Mouse (Mus musculus) central nervous system, embryonic 14 days (tissue): ENCODE measurements around the gene Sars2. TPM values are rescaled to one million over a fixed set of nuclear protein-coding genes. Genes with fewer than 3 reads are reported as not detected.

Experiments
- polyA plus RNA-seq: library from polyadenylated mRNA; depleted of rRNA; stranded (reverse); fragments of >200 nt; gene quantifications from 2 replicates; pipeline ENCODE4 v1.2.3, GENCODE M21; 2012; rRNA removed

Gene Sars2
- polyA plus RNA-seq, result 24.8 and 27.0 TPM in 2 replicates

GRCm38 (mm10) chr7:28741709-28742438, at the start of gene Sars2, which contains the start of gene Mrps12:
TSS of gene Sars2 (plus strand) at chr7:28741992.
TSS of gene Mrps12 (minus strand) at chr7:28741820.

GRCm38 (mm10) chr7:28692545-28693320, 49.1 kb upstream of the Sars2 start, which contains the start of gene Fbxo27:
TSS of gene Fbxo27 (plus strand) at chr7:28692849.

GRCm38 (mm10) chr7:28716590-28717281, 25.1 kb upstream of the Sars2 start, which contains the start of gene Fbxo17:
TSS of gene Fbxo17 (plus strand) at chr7:28716804.

GRCm38 (mm10) chr7:28756079-28756478, 14.3 kb downstream of the Sars2 start, which contains the start of gene Ccer2:
TSS of gene Ccer2 (plus strand) at chr7:28756174.

GRCm38 (mm10) chr7:28766173-28766879, 24.5 kb downstream of the Sars2 start, which contains the start of gene Sirt2:
TSS of gene Sirt2 (plus strand) at chr7:28766735.

GRCm38 (mm10) chr7:28767462-28767965, 25.7 kb downstream of the Sars2 start, which contains the start of gene Nfkbib:
TSS of gene Nfkbib (minus strand) at chr7:28767512.

GRCm38 (mm10) chr7:28788307-28789195, 46.8 kb downstream of the Sars2 start, which contains the start of gene Rinl:
TSS of gene Rinl (plus strand) at chr7:28788969.

Other genes with a start within 250 kb of the Sars2 start
- not detected in 2 replicates for gene Ifnl2, start 231.5 kb upstream of the Sars2 start, polyA plus RNA-seq
- not detected in 2 replicates for gene Ifnl3, start 219.2 kb upstream of the Sars2 start, polyA plus RNA-seq
- gene Sycn, start 201.1 kb upstream of the Sars2 start, polyA plus RNA-seq, result not detected in 2 replicates
- 0.10 and 0.20 TPM in 2 replicates for gene Nccrp1, start 194.7 kb upstream of the Sars2 start, polyA plus RNA-seq
- gene Samd4b, start 143.8 kb upstream of the Sars2 start, polyA plus RNA-seq, result 66.8 and 66.9 TPM in 2 replicates
- 20.4 and 22.5 TPM in 2 replicates for gene Pak4, start 143.8 kb upstream of the Sars2 start, polyA plus RNA-seq
- 0.05 and 0.28 TPM in 2 replicates for gene Acp7, start 110.7 kb upstream of the Sars2 start, polyA plus RNA-seq
- gene Fbxo27, start 49.1 kb upstream of the Sars2 start, polyA plus RNA-seq, result 15.2 and 21.5 TPM in 2 replicates
- 3.9 and 9.2 TPM in 2 replicates for gene Fbxo17, start 25.2 kb upstream of the Sars2 start, polyA plus RNA-seq
- 76.2 and 79.2 TPM in 2 replicates for gene Mrps12, start 172 bp upstream of the Sars2 start, polyA plus RNA-seq
- 0.38 and 1.3 TPM in 2 replicates for gene Ccer2, start 14.2 kb downstream of the Sars2 start, polyA plus RNA-seq
- 122 and 125 TPM in 2 replicates for gene Sirt2, start 24.7 kb downstream of the Sars2 start, polyA plus RNA-seq
- gene Nfkbib, start 25.5 kb downstream of the Sars2 start, polyA plus RNA-seq, result 37.7 and 39.0 TPM in 2 replicates
- 1.2 and 1.6 TPM in 2 replicates for gene Rinl, start 47.0 kb downstream of the Sars2 start, polyA plus RNA-seq
- 479 and 480 TPM in 2 replicates for gene Hnrnpl, start 66.5 kb downstream of the Sars2 start, polyA plus RNA-seq
- gene Ech1, start 83.2 kb downstream of the Sars2 start, polyA plus RNA-seq, result 74.0 and 89.9 TPM in 2 replicates
- gene Lgals4, start 91.9 kb downstream of the Sars2 start, polyA plus RNA-seq, result 7.4 and 9.6 TPM in 2 replicates
- 16.7 and 30.1 TPM in 2 replicates for gene Lgals7, start 121.9 kb downstream of the Sars2 start, polyA plus RNA-seq
- 0.06 and 0.08 TPM in 2 replicates for gene Capn12, start 139.4 kb downstream of the Sars2 start, polyA plus RNA-seq
- gene Actn4, start 220.3 kb downstream of the Sars2 start, polyA plus RNA-seq, result 159 and 181 TPM in 2 replicates
- gene Eif3k, start 239.9 kb downstream of the Sars2 start, polyA plus RNA-seq, result 433 and 449 TPM in 2 replicates
- gene Map4k1, start 240.1 kb downstream of the Sars2 start, polyA plus RNA-seq, result 7.6 and 9.0 TPM in 2 replicates